Mouse (Mus musculus) erythroblast, embryonic 14.5 days (primary cell): ENCODE results near the gene Arpc3.

ENCODE experiments used
- GATA1 ChIP-seq: IDR thresholded peaks from 2 replicates; pipeline ENCODE4 v1.6.1; 2012; ENCODE audit warnings: low read length, inconsistent platforms, mixed read lengths
- TAL1 ChIP-seq: IDR thresholded peaks from 3 replicates; pipeline ENCODE4 v1.6.1; 2012; ENCODE audit warnings: low read length, inconsistent platforms, mixed read lengths

- no peak for TF ChIP-seq GATA1
- no peak for TF ChIP-seq TAL1
Observed at GRCm38 (mm10) chr5:122434541-122434940, 42.9 kb downstream of the Arpc3 start.
